Mouse (Mus musculus): ENCODE data around the gene Parp6. TPM values are rescaled to one million over a fixed set of nuclear protein-coding genes. Genes with fewer than 3 reads are reported as not detected.
A peak's percentile ranks its signal among the peaks of the same experiment; 100 is the strongest.

The Parp6 gene
- polyA plus RNA-seq (2017; shearing (Covaris generic)): 10 to 100 TPM; 28.2 to 31.0 TPM

DNA sequence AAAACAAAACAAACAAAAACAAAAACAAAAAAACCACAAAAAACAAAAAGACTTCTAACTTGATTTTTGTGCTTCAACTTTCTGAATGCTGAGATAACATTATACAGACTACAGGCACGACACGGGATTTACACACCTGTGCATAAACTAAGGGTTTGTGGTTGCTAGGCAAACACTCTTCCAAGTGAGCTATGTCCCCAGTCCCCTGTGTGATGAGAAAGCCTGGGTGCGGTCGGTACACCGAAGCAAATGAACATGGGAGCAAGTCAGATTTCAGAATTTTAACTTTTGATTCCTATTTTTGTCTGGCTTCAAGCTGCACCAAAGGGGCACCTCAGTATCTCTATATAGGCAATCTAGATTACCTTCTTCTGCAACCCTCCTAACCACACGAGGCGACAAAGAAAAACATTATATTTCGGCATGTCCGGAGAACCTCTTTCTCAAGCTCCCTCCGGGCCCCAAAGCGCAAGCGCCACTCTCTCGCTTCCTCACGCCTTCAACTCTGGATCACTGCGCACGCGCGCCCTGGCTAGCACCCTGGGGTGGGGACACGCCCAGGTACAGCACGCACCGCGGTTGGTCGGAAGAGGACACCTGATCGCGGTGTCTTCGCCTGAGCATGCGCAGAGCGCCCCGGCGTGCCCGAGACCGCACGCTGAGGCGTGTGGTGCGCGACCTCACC, at the start of gene Parp6:
Parp6 (plus strand) TSS at position 663 of the 685 bp plus-strand sequence.
- peak; percentile 95 for ATAC-seq

DNA sequence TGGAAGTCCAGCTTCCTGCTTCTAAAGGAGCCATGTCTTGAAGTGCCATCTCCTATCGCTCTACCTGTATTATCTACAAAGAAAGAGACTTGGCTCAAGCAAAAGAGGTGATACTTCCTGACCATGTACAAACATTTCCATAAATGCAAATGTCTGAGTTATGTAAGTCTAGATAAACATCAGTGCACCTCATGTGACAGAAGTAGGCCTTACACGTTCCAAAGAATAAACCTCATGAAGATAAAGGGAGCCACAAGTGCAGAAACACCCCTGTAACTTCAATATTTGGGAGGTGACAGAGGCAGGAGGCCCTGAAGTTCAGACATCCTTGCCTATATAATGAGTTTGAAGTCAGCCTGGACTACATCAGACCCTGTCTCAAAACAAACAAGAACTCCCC, 45.2 kb upstream of the Parp6 start:
- ATAC-seq: no peak

DNA sequence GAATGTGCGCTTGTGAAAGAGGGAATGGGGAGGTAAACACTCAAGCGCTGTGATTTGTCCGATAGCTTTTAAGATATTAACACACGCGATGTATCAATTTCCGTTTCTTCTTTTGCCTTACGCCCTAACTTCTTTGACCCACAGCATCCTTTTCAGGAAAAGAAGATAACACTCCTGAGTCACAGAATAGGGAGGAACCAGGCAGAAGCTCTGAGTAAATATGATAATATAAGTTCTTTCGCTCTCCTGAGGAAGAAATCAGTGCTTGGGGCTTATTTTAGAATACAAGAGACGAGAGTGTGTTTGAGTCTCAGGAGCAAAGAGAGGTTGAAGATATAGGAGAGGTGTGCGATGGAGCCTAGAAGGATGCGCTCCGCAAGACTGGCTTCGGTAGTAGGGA, 39.7 kb upstream of the Parp6 start:
- ATAC-seq: no peak

DNA sequence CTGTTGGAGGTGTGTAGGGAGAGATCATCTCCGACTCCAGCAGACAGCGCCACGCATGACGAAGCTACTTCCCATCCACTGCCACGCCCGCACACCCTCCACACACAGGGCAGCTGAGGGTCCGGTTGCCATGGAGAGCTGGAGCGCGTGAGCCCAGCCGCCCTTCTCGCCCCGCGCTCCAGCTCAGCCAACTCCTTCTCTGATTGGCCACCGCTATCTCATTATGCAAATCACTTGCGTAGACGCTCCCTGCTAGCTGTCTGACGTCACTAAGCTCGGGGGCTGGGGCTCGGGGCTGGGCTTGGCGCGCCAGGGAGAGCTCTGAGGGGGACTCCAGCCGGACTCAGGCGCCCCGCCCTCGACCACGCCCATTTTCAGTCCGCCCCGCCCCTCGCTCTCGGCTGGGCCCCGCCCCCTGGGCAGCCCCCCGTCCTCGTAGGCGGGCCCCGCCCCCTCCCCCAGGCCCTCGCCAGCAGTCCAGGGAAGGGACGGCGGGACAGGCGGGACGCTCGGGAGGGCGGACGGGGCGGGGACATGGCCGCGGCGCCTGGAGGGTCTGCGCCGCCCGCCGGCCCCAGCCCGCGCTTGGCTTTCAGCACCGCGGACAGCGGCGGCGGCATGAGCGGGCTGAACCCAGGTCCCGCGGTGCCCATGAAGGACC, 39.1 kb upstream of the Parp6 start, which contains the start of gene Celf6:
Celf6 (plus strand) TSS at position 74 of the 661 bp plus-strand sequence.
- ATAC-seq: peak; percentile 57

DNA sequence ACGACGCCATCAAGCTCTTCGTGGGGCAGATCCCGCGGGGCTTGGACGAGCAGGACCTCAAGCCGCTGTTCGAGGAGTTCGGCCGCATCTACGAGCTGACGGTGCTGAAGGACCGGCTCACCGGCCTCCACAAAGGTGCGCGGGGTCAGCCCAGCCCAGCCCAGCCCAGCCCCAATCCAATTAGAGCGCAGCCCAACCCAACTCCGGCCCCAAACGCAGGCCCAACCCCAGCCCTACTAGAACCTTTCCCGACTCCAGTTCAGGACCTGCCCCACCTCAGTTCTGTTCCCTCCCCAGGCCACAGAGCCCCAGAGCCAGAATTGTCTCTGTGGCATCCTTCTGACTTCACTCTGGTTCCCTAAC, 38.6 kb upstream of the Parp6 start:
- ATAC-seq: no peak

DNA sequence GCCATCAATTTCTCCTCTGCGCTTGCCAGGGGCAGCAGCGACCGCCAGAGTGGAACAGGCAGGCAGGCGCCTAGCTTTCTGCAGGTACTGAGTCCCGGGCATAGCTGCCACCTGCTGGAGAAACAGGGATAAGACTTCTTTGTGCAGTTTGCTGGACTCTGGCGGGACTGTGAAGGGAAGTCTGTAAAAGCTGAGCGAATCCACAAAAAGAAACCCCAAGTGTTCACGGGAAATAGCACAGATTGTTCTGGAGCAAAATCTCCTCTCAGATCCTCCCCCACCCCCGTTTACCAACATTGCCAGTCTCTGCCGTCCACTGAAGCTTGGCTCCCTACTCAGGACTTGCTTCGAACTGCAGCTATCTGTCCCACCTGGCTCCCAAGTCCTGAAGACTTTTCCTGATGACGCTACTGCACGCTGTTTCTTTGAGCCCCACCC, 32.2 kb upstream of the Parp6 start:
- no peak for ATAC-seq

GRCm38 (mm10) chr9:59588252-59588651, 28.8 kb upstream of the Parp6 start:
- ATAC-seq: no peak

- ATAC-seq: no peak
Observed at GRCm38 (mm10) chr9:59588710-59589671, 28.1 kb upstream of the Parp6 start.

- ATAC-seq: no peak
Observed at GRCm38 (mm10) chr9:59589703-59590439, 27.2 kb upstream of the Parp6 start.

DNA sequence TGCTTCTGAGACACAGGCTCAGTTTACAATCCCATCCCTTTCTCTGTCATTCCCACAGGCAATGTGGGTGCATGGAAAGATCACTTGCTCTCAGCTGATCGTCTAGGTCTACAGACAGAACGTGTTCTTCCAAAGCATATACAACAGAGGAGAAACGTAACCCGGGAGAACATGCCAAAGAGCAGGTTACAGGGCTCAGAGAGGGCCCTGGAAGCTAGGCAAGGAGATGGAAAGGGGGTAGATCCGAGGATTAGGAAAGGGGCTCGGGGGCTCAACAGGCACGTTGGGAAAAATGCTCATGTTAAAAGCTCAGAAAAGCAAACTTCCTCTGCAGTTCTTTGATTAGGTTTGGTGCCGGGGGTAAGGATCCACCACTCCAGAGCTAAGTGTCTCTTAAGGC, 15.4 kb upstream of the Parp6 start:
- ATAC-seq: no peak

DNA sequence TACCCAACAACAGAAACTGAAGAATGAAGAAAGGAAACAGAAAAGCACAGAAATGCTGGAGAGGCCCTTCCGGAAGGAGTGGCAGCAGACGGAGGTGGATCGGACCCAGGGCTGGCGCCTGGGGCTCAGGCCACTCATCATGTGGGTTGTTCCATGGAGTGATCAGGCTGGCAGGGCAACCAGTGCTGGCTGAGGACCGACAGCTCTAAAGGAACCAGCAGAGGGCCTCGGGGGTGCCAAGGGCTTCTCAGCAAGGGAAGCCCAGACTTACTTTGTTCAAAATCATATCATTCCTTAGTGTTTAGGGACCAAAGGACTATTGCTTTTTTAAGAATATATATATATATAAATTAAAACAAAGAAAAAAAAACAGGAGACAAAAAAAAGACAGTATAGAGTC, 11.1 kb upstream of the Parp6 start:
- ATAC-seq: no peak

DNA sequence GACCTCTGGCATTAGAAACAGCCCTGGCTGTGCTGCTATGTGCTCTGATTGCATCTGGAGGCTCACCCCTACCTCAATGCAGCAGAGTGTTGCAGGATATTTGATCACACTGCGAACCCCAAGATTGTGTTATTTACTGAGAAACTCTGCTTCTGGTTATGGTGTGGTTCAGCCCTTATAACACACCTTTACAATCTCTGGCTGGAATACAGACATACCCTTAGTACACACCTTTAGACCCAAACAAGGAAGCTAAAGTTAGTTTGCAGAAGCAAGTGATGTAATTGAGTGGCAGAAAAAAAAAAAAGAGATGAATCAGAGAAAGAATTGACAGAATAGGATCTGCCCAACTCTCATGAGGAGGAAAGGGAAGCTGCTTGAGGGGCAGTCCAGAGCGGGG, 6.1 kb upstream of the Parp6 start:
- ATAC-seq: no peak

DNA sequence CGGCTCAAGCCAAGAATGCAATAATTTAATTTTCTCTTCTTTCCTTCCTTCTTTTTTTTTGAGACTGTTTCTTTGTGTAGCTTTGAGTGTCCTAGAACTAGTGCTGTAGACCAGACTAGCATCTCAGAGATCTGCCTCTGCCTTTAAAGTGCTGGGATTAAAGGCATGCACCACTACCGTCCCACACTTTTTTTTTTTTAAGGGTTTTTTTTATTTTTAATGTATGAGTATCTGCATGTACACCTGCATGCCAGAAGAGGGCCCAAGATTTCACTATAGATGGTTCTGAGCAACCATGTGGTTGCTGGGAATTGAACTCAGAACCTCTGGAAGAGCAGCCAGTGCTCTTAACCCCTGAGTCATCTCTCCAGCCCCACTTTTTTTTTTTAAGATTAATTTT, 1.3 kb upstream of the Parp6 start:
- ATAC-seq: no peak

DNA sequence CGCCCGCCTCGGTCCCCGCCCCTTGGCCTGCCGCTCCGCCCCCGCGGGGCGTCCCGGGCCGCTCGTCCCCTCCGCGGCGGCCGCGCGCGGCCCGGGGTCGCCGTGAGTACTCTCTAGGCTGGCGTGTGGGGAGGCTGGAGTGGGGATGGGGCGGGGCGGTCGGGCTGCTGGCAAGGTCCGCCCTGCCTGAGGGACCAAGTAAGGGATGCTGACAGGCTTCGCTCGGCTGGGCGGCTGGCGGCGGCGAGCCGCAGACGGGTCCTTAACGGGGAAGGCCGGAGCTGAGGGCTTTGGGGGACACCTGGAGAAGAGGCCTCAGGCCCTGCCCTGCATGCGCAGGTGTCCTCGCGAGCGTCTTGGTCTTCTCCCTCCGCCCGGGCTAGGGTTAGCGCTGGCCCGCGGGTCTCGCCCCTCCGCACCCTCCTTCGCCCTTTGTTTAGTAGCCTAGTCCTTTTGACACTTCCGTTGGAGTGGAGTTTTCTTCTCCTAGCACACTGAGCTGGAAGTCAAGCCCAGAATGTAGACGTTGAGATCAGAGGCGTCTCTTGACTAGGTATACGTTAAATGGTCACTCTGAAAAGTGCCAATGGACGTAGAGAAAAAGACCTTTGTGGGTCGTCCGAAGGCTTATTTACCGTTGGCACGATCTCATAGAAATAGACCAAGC, 356 bp downstream of the Parp6 start:
- ATAC-seq: peak; percentile 18

DNA sequence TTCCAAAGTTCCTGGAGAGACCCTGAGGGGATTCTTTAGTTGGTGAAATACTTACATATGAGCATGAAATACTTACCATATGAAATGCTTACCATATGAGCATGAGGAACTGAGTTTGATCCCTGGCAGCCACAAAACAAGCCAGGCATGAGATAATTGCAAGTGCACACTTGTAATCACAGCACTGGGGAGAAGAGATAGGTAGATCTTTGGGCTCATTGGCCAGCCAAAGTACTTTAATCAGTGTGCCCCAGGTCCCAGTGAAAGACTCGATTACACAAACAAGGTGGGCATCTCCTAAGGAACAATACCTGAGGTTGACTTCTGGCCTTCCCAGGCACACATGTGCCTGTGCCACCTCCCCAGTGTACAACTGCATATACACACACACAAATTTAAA, 21.3 kb downstream of the Parp6 start:
- no peak for ATAC-seq

DNA sequence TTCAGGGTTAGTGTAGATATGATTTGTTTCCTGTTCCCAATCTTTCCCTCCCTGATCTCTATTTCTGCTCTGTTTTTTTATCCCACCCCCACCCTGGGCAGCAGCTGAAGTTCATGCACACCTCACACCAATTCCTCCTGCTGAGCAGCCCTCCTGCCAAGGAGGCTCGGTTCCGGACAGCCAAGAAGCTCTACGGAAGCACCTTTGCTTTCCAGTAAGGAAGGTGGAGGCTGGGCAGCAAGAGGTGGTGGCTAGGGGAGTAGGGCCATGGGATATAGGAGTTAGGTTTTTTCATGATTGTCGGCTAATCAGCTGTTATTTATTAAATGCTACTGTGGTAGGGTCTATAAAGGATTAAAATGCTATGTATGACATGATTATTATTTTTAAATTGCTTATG, 22.9 kb downstream of the Parp6 start:
- ATAC-seq: no peak

- ATAC-seq: no peak
Observed at GRCm38 (mm10) chr9:59641320-59641719, 24.2 kb downstream of the Parp6 start.

- ATAC-seq: no peak
Observed at GRCm38 (mm10) chr9:59649911-59650310, 32.8 kb downstream of the Parp6 start.

- ATAC-seq: no peak
Observed at GRCm38 (mm10) chr9:59653371-59653770, 36.3 kb downstream of the Parp6 start.

DNA sequence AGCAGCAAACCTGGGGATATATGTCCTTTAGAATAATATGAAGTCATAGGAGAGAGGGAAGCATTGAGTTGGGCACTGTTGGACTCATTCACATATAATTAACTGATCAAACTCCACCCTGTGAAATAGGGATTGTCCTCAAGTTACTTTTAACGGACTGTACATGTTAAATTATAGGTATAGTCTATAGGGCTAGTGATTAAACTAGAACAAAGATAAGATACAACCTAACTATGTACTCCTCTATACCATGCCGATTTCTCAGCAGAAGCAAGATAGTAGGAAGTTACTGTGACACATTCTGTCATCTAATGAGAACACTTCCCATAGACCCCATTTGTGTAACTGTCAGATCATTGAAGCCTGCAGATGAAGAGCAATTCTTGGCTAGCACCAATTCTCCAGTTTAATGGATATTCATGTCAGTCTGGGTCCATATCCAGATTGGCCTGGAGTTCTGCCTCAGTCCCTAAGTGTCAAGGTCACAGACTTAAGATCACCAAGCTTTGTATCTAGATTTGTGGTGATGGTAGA, 37.4 kb downstream of the Parp6 start:
- ATAC-seq: no peak

- peak; percentile 73 for ATAC-seq
Observed at GRCm38 (mm10) chr9:59655958-59656634, 39.0 kb downstream of the Parp6 start, which contains the start of gene Pkm. Gene Pkm (plus strand): TSS chr9:59656368.
